Mouse (Mus musculus) intestine, postnatal 0 days (tissue): ENCODE results near the gene Ccm2. TPM values are rescaled to one million over a fixed set of nuclear protein-coding genes. Genes with fewer than 3 reads are reported as not detected.

Experiments
- ATAC-seq: fragments of 200-750 bp; cut with Nextera tagmentation; 2 replicates; pipeline ENCODE4 v1.8.0; 2017; ENCODE audit warnings: mild to moderate bottlenecking, moderate TSS enrichment, moderate library complexity
- H3K27ac ChIP-seq: fragments of 300-500 bp; sonication (generic); 2 replicates; pipeline ENCODE4 v1.5.1; 2014; ENCODE audit warnings: mild to moderate bottlenecking, low read depth, low read length, moderate library complexity
- H3K27me3 ChIP-seq: fragments of 300-500 bp; sonication (generic); replicated peaks from 2 replicates; pipeline ENCODE4 v1.6.1; 2014; ENCODE audit warnings: low read length, mixed read lengths; ENCODE audit not compliant: control insufficient read depth, insufficient read depth
- H3K36me3 ChIP-seq: fragments of 300-500 bp; sonication (generic); 2 replicates; pipeline ENCODE4 v1.6.1; 2014; ENCODE audit warnings: mild to moderate bottlenecking, moderate library complexity; ENCODE audit not compliant: control insufficient read depth, insufficient read depth
- H3K4me1 ChIP-seq: fragments of 300-500 bp; sonication (generic); replicated peaks from 2 replicates; pipeline ENCODE4 v1.6.1; 2014; ENCODE audit warnings: antibody characterized with exemption, low read length, mixed read lengths; ENCODE audit not compliant: control insufficient read depth, insufficient read depth
- H3K4me2 ChIP-seq: fragments of 300-500 bp; sonication (generic); replicated peaks from 2 replicates; pipeline ENCODE4 v1.6.1; 2014; ENCODE audit warnings: low read depth, mild to moderate bottlenecking, moderate library complexity
- H3K4me3 ChIP-seq: fragments of 300-500 bp; sonication (generic); 2 replicates; pipeline ENCODE4 v1.5.1; 2014; ENCODE audit warnings: low read depth, low read length
- H3K9ac ChIP-seq: fragments of 300-500 bp; sonication (generic); 2 replicates; pipeline ENCODE4 v1.6.1; 2014; ENCODE audit warnings: mild to moderate bottlenecking, low read depth, low read length
- H3K9me3 ChIP-seq: fragments of 300-500 bp; sonication (generic); 2 replicates; pipeline ENCODE4 v1.6.1; 2016; ENCODE audit warnings: mixed run types; ENCODE audit not compliant: control insufficient read depth
- CTCF ChIP-seq: sonication (generic); IDR thresholded peaks from 2 replicates; pipeline ENCODE4 v1.5.1; 2016; ENCODE audit warnings: low read depth, mild to moderate bottlenecking, control low read depth, antibody characterized with exemption, moderate library complexity
- WGBS: fragments of 180-500 bp; shearing (Covaris S2); extraction: QIAGEN DNeasy Blood & Tissue Kit; methylation state at CpG from one replicate; pipeline ENCODE4 v1.1.7; 2014; 5-methylcytosine and 5-hydroxymethylcytosine counted together
- polyA plus RNA-seq: library from polyadenylated mRNA; unstranded; fragments of >200 nt; fragmentation: Nextera tagmentation; extraction: Ambion mirVana; gene quantifications from 2 replicates; pipeline ENCODE4 v1.2.1, GENCODE M21; 2015

The Ccm2 gene
- polyA plus RNA-seq, 1 experiment from 2014 or later = 37.2 TPM

GRCm38 (mm10) chr11:6528186-6529006 is 18.3 kb upstream of the Ccm2 start:
- no peaks in the 10 kb centered on the region for H3K27me3 ChIP-seq
- H3K27ac ChIP-seq = peak overlapping the region; percentile 81
- no peaks in the 10 kb centered on the region; the same call in 1 of the 2 replicates for H3K4me1 ChIP-seq
- peaks cover 26% of the 10 kb centered on the region for H3K36me3 ChIP-seq
- no peaks in the 10 kb centered on the region for H3K9me3 ChIP-seq
- peak overlapping the region; percentile 60 for H3K4me3 ChIP-seq
- TF ChIP-seq CTCF = peak; percentile 89
- H3K9ac ChIP-seq = peak overlapping the region; percentile 57
- ATAC-seq = peak; percentile 94
- H3K4me2 ChIP-seq = peak overlapping the region; percentile 84
- WGBS = under 1% methylated on average over 51 of the region's 51 CpGs

- H3K9me3 ChIP-seq = no peaks in the 10 kb centered on the region
- no peak overlapping the region for H3K9ac ChIP-seq
- no peak overlapping the region for H3K4me3 ChIP-seq
- ATAC-seq = no peak
- 86% methylated on average over 8 of the region's 8 CpGs for WGBS
- no peak overlapping the region for H3K4me2 ChIP-seq
- H3K4me1 ChIP-seq = no peaks in the 10 kb centered on the region; the same call in 1 of the 2 replicates
- no peak overlapping the region for H3K27ac ChIP-seq
- peaks cover 16% of the 10 kb centered on the region for H3K36me3 ChIP-seq
- no peaks in the 10 kb centered on the region for H3K27me3 ChIP-seq
- TF ChIP-seq CTCF = no peak
These were observed 16.7 kb upstream of the Ccm2 start for GRCm38 (mm10) chr11:6529961-6530360.

- no peak for ATAC-seq
- no peak overlapping the region for H3K9ac ChIP-seq
- peaks cover 8% of the 10 kb centered on the region for H3K36me3 ChIP-seq
- no peaks in the 10 kb centered on the region; the same call in 1 of the 2 replicates for H3K4me1 ChIP-seq
- no peak overlapping the region for H3K27ac ChIP-seq
- H3K4me3 ChIP-seq = no peak overlapping the region
- no peaks in the 10 kb centered on the region for H3K9me3 ChIP-seq
- TF ChIP-seq CTCF = no peak
- no peaks in the 10 kb centered on the region for H3K27me3 ChIP-seq
- 84% methylated on average over 3 of the region's 3 CpGs for WGBS
- H3K4me2 ChIP-seq = no peak overlapping the region
These were observed 15.9 kb upstream of the Ccm2 start for GRCm38 (mm10) chr11:6530746-6531145.

- no peak for TF ChIP-seq CTCF
- Histone ChIP-seq H3K4me3 (no peak overlapping the region), H3K36me3 (no peaks in the 10 kb centered on the region), H3K9me3 (no peaks in the 10 kb centered on the region), H3K4me1 (no peaks in the 10 kb centered on the region), H3K9ac (no peak overlapping the region), H3K4me2 (no peak overlapping the region), H3K27ac (no peak overlapping the region), H3K27me3 (no peaks in the 10 kb centered on the region)
- no peak for ATAC-seq
- 76% methylated on average over 3 of the region's 3 CpGs for WGBS
These were observed 2.0 kb upstream of the Ccm2 start for GRCm38 (mm10) chr11:6544683-6545082.

- no peak overlapping the region for H3K9ac ChIP-seq
- H3K4me3 ChIP-seq = no peak overlapping the region
- 90% methylated on average over 4 of the region's 4 CpGs for WGBS
- no peaks in the 10 kb centered on the region for H3K27me3 ChIP-seq
- H3K9me3 ChIP-seq = no peaks in the 10 kb centered on the region
- H3K27ac ChIP-seq = no peak overlapping the region
- H3K4me1 ChIP-seq = no peaks in the 10 kb centered on the region
- no peak for TF ChIP-seq CTCF
- H3K36me3 ChIP-seq = no peaks in the 10 kb centered on the region
- H3K4me2 ChIP-seq = no peak overlapping the region
- ATAC-seq = no peak
These were observed 1.4 kb upstream of the Ccm2 start for GRCm38 (mm10) chr11:6545186-6545856.

- Histone ChIP-seq H3K36me3 (no peaks in the 10 kb centered on the region), H3K4me1 (no peaks in the 10 kb centered on the region), H3K27me3 (no peaks in the 10 kb centered on the region), H3K9me3 (no peaks in the 10 kb centered on the region), H3K4me2 (peak overlapping the region; percentile 78), H3K9ac (no peak overlapping the region), H3K27ac (peak overlapping the region; percentile 99), H3K4me3 (peak overlapping the region; percentile 72)
- ATAC-seq = no peak
- 15% methylated on average over 3 of the region's 3 CpGs for WGBS
- no peak for TF ChIP-seq CTCF
These were observed 862 bp upstream of the Ccm2 start for GRCm38 (mm10) chr11:6545857-6546192.
